Mouse (Mus musculus) E14TG2a.4 (cell line): ENCODE data around the gene Pfkm.

Source experiments
- H3K27me3 ChIP-seq: 2 replicates; pipeline ENCODE4 v1.6.1; 2014; ENCODE audit warnings: low read length, control low read depth; ENCODE audit not compliant: insufficient read depth
- H3K36me3 ChIP-seq: 2 replicates; pipeline ENCODE4 v1.6.1; 2014; ENCODE audit warnings: low read length, control low read depth; ENCODE audit not compliant: insufficient read depth
- H3K4me1 ChIP-seq: replicated peaks from 2 replicates; pipeline ENCODE4 v1.6.1; 2014; ENCODE audit warnings: low read depth, low read length, control low read depth
- H3K4me3 ChIP-seq: replicated peaks from 2 replicates; pipeline ENCODE4 v1.5.1; 2014; ENCODE audit warnings: mild to moderate bottlenecking, low read length
- H3K9me3 ChIP-seq: 2 replicates; pipeline ENCODE4 v1.6.1; 2014; ENCODE audit warnings: low read length, control low read depth
- CTCF ChIP-seq: conservative IDR thresholded peaks from 2 replicates; pipeline ENCODE4 v1.5.1; 2014; ENCODE audit warnings: low read length
- NANOG ChIP-seq: IDR thresholded peaks from 2 replicates; pipeline ENCODE4 v1.6.1; 2014; ENCODE audit warnings: borderline replicate concordance, low read length, mixed read lengths
- POU5F1 ChIP-seq: IDR thresholded peaks from 2 replicates; pipeline ENCODE4 v1.6.1; 2014; ENCODE audit warnings: low read length, borderline replicate concordance

Pfkm gene

DNA sequence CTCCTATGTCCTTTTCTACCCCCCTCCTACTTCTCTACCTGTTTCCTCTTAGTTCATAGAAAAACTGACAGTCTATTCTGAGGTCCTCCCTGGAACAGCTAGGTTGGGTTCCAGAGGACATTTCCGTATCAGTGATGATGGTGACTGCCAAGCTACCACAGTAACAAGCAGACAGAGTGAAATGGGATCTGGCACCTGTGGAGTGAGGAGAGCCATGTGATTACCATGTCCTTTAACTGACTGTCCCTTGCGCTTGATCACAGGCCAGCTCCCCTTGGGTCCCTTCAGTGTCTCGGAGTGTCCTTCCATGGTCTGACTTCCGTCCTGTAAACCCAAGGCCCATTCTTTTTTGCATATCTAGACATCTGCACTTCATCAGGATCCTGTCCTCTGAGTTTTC is 38.6 kb downstream of the Pfkm start:
- Histone ChIP-seq H3K4me3 (no peak overlapping the region), H3K9me3 (no peaks in the 10 kb centered on the region), H3K36me3 (peaks cover 74% of the 10 kb centered on the region), H3K27me3 (no peaks in the 10 kb centered on the region), H3K4me1 (peaks cover 22% of the 10 kb centered on the region)
- no peak for TF ChIP-seq NANOG
- TF ChIP-seq POU5F1 = no peak
- no peak for TF ChIP-seq CTCF

DNA sequence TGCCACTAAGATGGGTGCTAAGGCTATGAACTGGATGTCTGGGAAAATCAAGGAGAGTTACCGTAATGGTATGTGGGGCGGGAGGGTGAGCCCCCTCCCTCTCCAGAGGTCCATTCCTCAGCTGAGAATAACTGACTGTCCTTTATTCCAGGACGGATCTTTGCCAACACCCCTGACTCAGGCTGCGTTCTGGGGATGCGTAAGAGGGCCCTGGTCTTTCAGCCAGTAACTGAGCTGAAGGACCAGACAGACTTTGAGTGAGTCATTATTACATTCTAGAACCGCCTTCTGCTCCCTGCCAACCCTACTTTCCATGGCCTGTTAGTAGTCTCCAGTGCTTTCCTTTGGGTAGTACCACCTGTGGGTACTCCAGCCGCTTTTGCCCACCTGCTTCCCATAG is 39.1 kb downstream of the Pfkm start:
- H3K27me3 ChIP-seq = no peaks in the 10 kb centered on the region
- no peak overlapping the region for H3K4me3 ChIP-seq
- H3K36me3 ChIP-seq = peaks cover 78% of the 10 kb centered on the region
- no peaks in the 10 kb centered on the region for H3K9me3 ChIP-seq
- no peak for TF ChIP-seq POU5F1
- no peak for TF ChIP-seq NANOG
- TF ChIP-seq CTCF = no peak
- H3K4me1 ChIP-seq = peaks cover 23% of the 10 kb centered on the region

DNA sequence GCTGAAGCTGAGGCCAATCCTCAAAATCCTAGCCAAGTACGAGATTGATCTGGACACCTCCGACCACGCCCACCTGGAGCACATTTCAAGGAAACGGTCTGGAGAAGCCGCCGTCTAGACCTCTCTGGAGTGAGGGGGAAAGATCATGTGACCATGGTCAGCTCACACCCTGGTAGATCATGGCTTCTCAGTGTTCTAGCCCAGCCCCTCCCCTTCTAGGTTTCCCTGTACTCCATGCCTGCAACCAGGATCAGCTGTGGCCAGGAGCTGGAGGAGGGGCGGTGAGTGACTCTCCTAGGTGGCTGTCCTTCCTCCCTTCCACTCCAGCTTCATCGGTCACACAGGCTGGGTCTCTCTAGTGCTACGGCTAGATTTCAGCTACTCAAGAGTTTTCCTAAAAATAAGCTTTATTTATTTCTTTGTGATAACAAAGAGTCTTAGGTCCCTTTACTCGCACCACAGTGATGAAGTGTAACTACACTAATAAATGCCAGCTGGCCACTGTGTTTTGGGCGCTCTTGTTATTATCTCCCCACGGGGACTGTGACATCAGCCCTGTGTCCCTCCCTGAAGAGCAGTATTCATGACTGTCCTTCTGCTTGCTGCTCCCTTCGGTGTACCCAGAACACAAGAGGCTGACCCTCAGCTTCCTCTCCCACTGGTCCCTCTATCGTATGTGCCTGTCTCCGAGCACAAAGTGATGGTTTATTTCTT is 39.7 kb downstream of the Pfkm start:
- peaks cover 27% of the 10 kb centered on the region for H3K4me1 ChIP-seq
- H3K36me3 ChIP-seq = peaks cover 79% of the 10 kb centered on the region
- H3K9me3 ChIP-seq = no peaks in the 10 kb centered on the region
- H3K4me3 ChIP-seq = no peak overlapping the region
- H3K27me3 ChIP-seq = no peaks in the 10 kb centered on the region
- TF ChIP-seq CTCF (no peak), NANOG (no peak), POU5F1 (no peak)

DNA sequence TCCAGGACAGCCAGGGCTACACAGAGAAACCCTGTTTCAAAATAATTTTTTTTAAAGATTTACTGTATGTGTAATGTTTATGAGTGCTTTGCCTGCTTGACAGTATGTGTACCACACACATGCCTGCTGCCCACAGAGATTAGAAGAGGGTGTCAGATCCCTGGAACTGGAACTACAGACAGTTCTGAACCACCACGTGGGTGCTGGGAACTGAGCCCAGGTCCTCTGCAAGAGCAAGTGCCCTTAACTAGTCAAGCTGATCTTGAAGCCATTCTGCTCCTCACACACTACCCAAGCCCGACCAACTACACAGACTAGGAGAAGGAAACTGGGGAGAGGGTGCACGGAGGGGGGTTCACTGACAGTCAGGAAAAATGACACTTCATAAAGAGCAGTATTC is 41.1 kb downstream of the Pfkm start:
- Histone ChIP-seq H3K27me3 (no peaks in the 10 kb centered on the region), H3K4me3 (no peak overlapping the region), H3K4me1 (peaks cover 27% of the 10 kb centered on the region), H3K36me3 (peaks cover 81% of the 10 kb centered on the region), H3K9me3 (no peaks in the 10 kb centered on the region)
- TF ChIP-seq POU5F1 = no peak
- TF ChIP-seq NANOG = no peak
- no peak for TF ChIP-seq CTCF

DNA sequence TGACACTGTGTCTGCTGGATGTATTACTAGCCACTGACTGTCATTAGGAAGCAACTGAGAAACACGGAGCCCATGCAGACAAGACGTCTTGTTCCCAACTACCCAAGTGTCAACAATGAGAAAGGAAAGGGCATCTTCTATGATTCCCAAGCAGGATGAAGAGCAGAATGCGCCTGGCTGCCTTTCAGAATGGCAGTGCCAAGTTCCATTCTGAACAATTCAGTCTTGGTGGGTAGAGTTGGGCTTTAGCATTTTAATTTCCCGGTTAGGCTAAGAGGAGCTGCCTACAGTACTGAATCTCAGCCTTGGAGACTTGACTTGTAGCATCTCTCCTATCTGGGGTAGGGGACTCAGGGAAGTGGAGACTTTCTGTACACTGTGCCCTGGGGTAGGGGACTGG is 41.6 kb downstream of the Pfkm start:
- TF ChIP-seq CTCF (no peak), NANOG (no peak), POU5F1 (no peak)
- H3K27me3 ChIP-seq = no peaks in the 10 kb centered on the region
- H3K9me3 ChIP-seq = no peaks in the 10 kb centered on the region
- peaks cover 25% of the 10 kb centered on the region for H3K4me1 ChIP-seq
- H3K36me3 ChIP-seq = peaks cover 75% of the 10 kb centered on the region
- H3K4me3 ChIP-seq = no peak overlapping the region

DNA sequence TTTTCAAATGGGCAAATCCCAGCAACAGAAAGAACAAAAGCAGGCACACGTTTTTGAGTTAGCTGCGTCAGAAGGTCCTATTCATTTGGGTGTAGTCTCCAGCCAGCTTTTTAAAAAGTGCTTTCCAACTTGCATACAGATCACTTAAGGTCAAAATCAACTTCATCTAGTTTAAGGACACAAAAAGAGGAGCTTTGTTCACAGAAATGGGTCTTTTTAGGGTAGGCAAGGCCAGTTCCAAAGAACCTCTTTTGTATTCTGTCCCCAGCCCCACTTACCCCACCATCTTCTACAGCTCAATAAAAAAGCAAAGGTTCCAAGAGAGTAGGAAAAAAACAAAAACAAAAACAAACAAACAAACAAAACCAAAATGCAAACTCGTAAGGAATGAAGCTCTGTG is 42.3 kb downstream of the Pfkm start:
- Histone ChIP-seq H3K4me1 (peaks cover 23% of the 10 kb centered on the region), H3K4me3 (no peak overlapping the region), H3K36me3 (peaks cover 76% of the 10 kb centered on the region), H3K27me3 (no peaks in the 10 kb centered on the region), H3K9me3 (no peaks in the 10 kb centered on the region)
- TF ChIP-seq CTCF (no peak), NANOG (no peak), POU5F1 (no peak)

DNA sequence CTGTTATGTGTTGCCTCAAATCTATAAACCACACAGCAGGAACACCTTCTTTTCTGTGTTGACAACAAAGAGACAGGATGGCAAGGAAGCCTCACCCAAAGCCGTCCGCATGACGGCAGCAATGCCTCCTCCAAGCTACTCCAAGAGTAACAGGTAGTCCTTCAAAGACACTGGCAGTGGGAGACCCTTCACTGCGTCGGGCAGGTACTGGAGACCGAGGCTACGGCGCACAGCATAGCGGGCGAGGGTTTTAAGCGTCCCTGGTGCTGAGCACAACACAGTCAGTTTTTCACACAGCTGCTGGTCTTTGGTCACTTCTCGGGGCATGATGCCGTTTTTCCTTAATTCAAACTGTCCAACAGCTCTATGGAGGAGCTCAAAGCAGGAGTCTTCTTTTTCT is 43.3 kb downstream of the Pfkm start:
- Histone ChIP-seq H3K27me3 (no peaks in the 10 kb centered on the region), H3K36me3 (peaks cover 69% of the 10 kb centered on the region), H3K9me3 (no peaks in the 10 kb centered on the region), H3K4me1 (peaks cover 23% of the 10 kb centered on the region), H3K4me3 (no peak overlapping the region)
- TF ChIP-seq POU5F1 (no peak), CTCF (no peak), NANOG (no peak)

DNA sequence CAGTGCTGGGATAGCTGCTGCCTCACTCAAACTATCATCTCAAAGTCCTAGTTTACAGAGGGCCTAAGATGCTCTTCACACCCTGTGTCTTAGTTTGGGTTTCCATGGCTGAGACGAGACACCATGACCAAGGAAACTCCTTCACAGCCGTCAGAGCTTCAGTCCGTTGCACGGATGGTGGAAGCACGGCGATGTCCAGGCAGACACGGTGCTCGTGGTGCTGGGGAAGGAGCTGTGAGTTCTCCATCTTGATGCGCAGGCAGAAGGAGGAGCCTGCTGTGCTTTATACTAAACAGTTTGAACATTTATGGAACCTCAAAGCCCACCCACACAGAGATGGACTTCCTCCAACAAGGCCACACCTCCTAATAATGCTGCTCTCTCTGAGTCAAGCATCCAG is 44.5 kb downstream of the Pfkm start:
- Histone ChIP-seq H3K36me3 (peaks cover 70% of the 10 kb centered on the region), H3K4me3 (no peak overlapping the region), H3K27me3 (no peaks in the 10 kb centered on the region), H3K4me1 (peaks cover 23% of the 10 kb centered on the region), H3K9me3 (no peaks in the 10 kb centered on the region)
- TF ChIP-seq CTCF (no peak), POU5F1 (no peak), NANOG (no peak)

DNA sequence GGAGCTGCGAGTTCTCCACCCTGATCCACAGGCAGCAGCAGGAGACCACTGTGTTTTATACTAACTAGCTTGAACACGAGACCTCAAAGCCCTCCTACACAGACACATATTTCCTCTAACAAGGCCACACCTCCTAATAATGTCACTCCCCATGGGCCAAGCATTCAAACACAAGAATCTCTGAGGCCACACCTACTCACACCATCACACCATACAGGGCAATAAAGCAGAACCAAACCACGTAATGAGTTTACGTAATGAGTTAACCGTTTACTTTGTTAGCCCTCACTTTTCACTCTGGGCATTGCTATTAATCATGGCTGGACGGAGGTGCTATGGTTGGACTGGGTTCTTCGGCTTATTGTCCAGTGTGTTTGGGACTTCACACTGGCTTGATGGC is 47.4 kb downstream of the Pfkm start:
- Histone ChIP-seq H3K9me3 (no peaks in the 10 kb centered on the region), H3K27me3 (no peaks in the 10 kb centered on the region), H3K36me3 (peaks cover 54% of the 10 kb centered on the region), H3K4me3 (no peak overlapping the region), H3K4me1 (peaks cover 43% of the 10 kb centered on the region)
- TF ChIP-seq POU5F1 (no peak), NANOG (no peak), CTCF (no peak)
